Mouse (Mus musculus) intestine, embryonic 15.5 days (tissue): ENCODE results near the gene Dlg2. TPM values are rescaled to one million over a fixed set of nuclear protein-coding genes. Genes with fewer than 3 reads are reported as not detected.

Experiments
- ATAC-seq: fragments of 200-750 bp; cut with Nextera tagmentation; 2 replicates; pipeline ENCODE4 v1.8.0; 2017; ENCODE audit warnings: moderate TSS enrichment, moderate library complexity
- H3K27ac ChIP-seq: fragments of 300-500 bp; sonication (generic); 2 replicates; pipeline ENCODE4 v1.5.1; 2015; ENCODE audit warnings: mild to moderate bottlenecking, inconsistent platforms
- H3K27me3 ChIP-seq: fragments of 300-500 bp; sonication (generic); replicated peaks from 2 replicates; pipeline ENCODE4 v1.6.1; 2015; ENCODE audit warnings: inconsistent platforms
- H3K36me3 ChIP-seq: fragments of 300-500 bp; sonication (generic); 2 replicates; pipeline ENCODE4 v1.6.1; 2015; ENCODE audit warnings: inconsistent platforms
- H3K4me1 ChIP-seq: fragments of 300-500 bp; sonication (generic); replicated peaks from 2 replicates; pipeline ENCODE4 v1.6.1; 2015; ENCODE audit warnings: inconsistent platforms
- H3K4me2 ChIP-seq: fragments of 300-500 bp; sonication (generic); replicated peaks from 2 replicates; pipeline ENCODE4 v1.6.1; 2015; ENCODE audit warnings: mild to moderate bottlenecking, inconsistent platforms
- H3K4me3 ChIP-seq: fragments of 300-500 bp; sonication (generic); replicated peaks from 2 replicates; pipeline ENCODE4 v1.5.1; 2015; ENCODE audit warnings: inconsistent platforms
- H3K9ac ChIP-seq: fragments of 300-500 bp; sonication (generic); 2 replicates; pipeline ENCODE4 v1.6.1; 2015; ENCODE audit warnings: inconsistent platforms
- H3K9me3 ChIP-seq: fragments of 300-500 bp; sonication (generic); 2 replicates; pipeline ENCODE4 v1.6.1; 2016; ENCODE audit warnings: inconsistent platforms
- WGBS: fragments of 180-500 bp; shearing (Covaris S2); methylation state at CpG from one replicate; pipeline ENCODE4 v1.1.7; 2015; 5-methylcytosine and 5-hydroxymethylcytosine counted together
- polyA plus RNA-seq: library from polyadenylated mRNA; unstranded; fragments of >200 nt; fragmentation: Nextera tagmentation; extraction: Ambion mirVana; gene quantifications from 2 replicates; pipeline ENCODE4 v1.2.1, GENCODE M21; 2015

The Dlg2 gene
- polyA plus RNA-seq, 1 experiment from 2014 or later = 4.8 TPM

DNA sequence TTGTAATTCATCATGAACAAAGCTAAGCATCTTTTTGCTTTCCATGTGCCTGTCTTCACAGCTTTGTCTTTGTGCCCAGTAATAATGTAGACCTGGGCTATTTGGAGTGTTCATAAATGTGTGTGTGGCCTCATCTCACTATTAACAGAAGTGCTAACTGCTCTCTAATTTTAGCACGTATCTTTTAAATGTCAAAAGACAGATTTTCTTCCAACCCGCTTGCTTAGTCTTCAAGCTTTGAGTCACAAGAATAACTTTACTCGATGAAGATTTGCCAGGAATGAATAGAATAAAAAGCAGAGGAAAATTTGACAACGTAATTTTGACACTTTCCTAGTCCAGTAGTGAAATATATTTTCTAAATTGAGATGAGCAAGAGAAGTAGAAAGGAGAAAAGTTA lies 943.7 kb downstream of the Dlg2 start:
- H3K27ac ChIP-seq = no peak overlapping the region
- H3K4me1 ChIP-seq = no peaks in the 10 kb centered on the region
- ATAC-seq = no peak
- H3K4me3 ChIP-seq = no peak overlapping the region
- H3K4me2 ChIP-seq = no peak overlapping the region
- H3K36me3 ChIP-seq = no peaks in the 10 kb centered on the region
- WGBS = 81% methylated on average over 4 of the region's 4 CpGs
- no peaks in the 10 kb centered on the region for H3K27me3 ChIP-seq
- H3K9me3 ChIP-seq = no peaks in the 10 kb centered on the region
- no peak overlapping the region for H3K9ac ChIP-seq

- peak; percentile 61; the same call in 1 of the 2 replicates for ATAC-seq
- Histone ChIP-seq H3K4me1 (no peaks in the 10 kb centered on the region), H3K27ac (no peak overlapping the region), H3K27me3 (no peaks in the 10 kb centered on the region), H3K36me3 (no peaks in the 10 kb centered on the region), H3K9ac (no peak overlapping the region), H3K9me3 (no peaks in the 10 kb centered on the region), H3K4me2 (no peak overlapping the region), H3K4me3 (no peak overlapping the region)
- 44% methylated on average over 4 of the region's 4 CpGs for WGBS
Observed at GRCm38 (mm10) chr7:91423784-91424183, 947.3 kb downstream of the Dlg2 start.

GRCm38 (mm10) chr7:91429712-91430275 lies 953.3 kb downstream of the Dlg2 start:
- H3K27me3 ChIP-seq = no peaks in the 10 kb centered on the region
- no peak overlapping the region for H3K9ac ChIP-seq

GRCm38 (mm10) chr7:91431594-91432240 lies 955.2 kb downstream of the Dlg2 start:
- no peak for ATAC-seq
- no peaks in the 10 kb centered on the region for H3K36me3 ChIP-seq
- H3K9me3 ChIP-seq = no peaks in the 10 kb centered on the region
- H3K27ac ChIP-seq = no peak overlapping the region
- H3K9ac ChIP-seq = no peak overlapping the region
- no peak overlapping the region for H3K4me3 ChIP-seq
- no peaks in the 10 kb centered on the region for H3K27me3 ChIP-seq
- H3K4me1 ChIP-seq = no peaks in the 10 kb centered on the region
- H3K4me2 ChIP-seq = no peak overlapping the region
- WGBS = 35% methylated on average over 11 of the region's 11 CpGs

More at GRCm38 (mm10) chr7:91429712-91430275, 953.3 kb downstream of the Dlg2 start:
- 86% methylated on average over 5 of the region's 5 CpGs for WGBS
- no peak overlapping the region for H3K27ac ChIP-seq
- H3K4me3 ChIP-seq = no peak overlapping the region
- ATAC-seq = no peak
- H3K36me3 ChIP-seq = no peaks in the 10 kb centered on the region
- H3K4me1 ChIP-seq = no peaks in the 10 kb centered on the region
- H3K4me2 ChIP-seq = no peak overlapping the region
- H3K9me3 ChIP-seq = no peaks in the 10 kb centered on the region

DNA sequence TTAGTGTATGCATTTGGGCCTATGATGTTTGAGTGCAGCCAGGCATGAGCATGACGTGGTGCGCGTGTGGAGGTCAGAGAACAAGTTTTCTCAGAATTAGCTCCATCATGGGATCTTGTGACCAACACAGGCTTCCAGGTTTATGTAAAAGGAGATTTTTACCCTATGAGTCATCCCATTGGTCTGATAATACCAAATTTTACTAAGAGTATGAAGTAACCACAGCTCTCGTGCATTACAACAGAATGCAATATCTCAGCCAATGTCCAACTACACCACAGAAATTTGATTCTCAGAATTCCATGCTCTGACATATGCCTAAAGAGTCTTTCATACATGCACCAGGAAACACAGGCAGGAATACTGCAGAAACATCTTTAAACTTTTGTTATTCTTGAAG lies 956.1 kb downstream of the Dlg2 start:
- no peaks in the 10 kb centered on the region for H3K36me3 ChIP-seq
- H3K4me3 ChIP-seq = no peak overlapping the region
- H3K4me2 ChIP-seq = no peak overlapping the region
- H3K27me3 ChIP-seq = no peaks in the 10 kb centered on the region
- H3K9me3 ChIP-seq = no peaks in the 10 kb centered on the region
- no peak overlapping the region for H3K9ac ChIP-seq
- no peak overlapping the region for H3K27ac ChIP-seq
- ATAC-seq = no peak
- H3K4me1 ChIP-seq = no peaks in the 10 kb centered on the region
- WGBS = 90% methylated on average over 4 of the region's 4 CpGs

DNA sequence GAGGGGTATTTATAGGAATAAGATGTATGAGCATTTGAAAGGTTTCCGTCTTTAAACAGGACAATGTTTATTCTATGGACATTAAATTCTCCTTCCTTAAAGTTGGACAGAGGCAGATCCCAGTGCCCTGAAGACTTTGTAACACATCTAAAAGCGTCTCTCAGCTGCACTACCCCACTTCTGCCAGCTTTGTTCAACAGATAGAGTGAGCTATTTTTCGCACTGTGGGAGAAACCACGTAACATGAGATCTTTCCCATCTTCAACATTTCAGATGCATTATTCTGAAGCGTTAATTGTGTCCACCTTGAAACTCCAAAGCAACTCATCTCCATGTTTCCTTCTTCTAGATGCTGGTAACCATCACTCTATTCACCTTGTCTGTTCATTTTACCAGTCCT lies 958.3 kb downstream of the Dlg2 start:
- Histone ChIP-seq H3K27ac (no peak overlapping the region), H3K27me3 (no peaks in the 10 kb centered on the region), H3K9ac (no peak overlapping the region), H3K36me3 (no peaks in the 10 kb centered on the region), H3K4me1 (no peaks in the 10 kb centered on the region), H3K4me3 (no peak overlapping the region), H3K9me3 (no peaks in the 10 kb centered on the region), H3K4me2 (no peak overlapping the region)
- WGBS = 71% methylated on average over 5 of the region's 5 CpGs
- no peak for ATAC-seq

DNA sequence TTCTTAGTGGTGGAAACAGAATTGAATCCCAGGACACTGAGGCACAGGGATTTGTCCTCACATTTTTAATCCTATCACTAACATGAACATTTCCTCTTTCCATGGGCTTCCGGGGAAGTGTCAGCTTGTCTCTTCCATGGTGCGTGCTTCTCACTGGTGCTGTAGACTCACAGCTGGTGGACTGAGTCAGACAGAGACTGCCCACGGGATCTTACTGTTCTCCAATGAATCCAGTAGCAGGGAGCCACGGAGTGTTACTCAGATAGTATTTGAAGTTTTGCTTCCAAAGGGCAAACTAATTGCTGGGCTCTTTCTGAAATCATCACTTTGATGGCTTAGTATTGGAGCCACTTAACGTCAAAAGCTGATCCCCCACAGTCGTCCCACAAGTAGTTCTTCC lies 963.9 kb downstream of the Dlg2 start:
- 82% methylated on average over 6 of the region's 6 CpGs for WGBS
- no peak overlapping the region for H3K4me2 ChIP-seq
- no peak overlapping the region for H3K4me3 ChIP-seq
- no peak for ATAC-seq
- no peaks in the 10 kb centered on the region for H3K36me3 ChIP-seq
- no peak overlapping the region for H3K27ac ChIP-seq
- no peaks in the 10 kb centered on the region for H3K9me3 ChIP-seq
- no peaks in the 10 kb centered on the region; the same call in 1 of the 2 replicates for H3K4me1 ChIP-seq
- no peaks in the 10 kb centered on the region for H3K27me3 ChIP-seq
- H3K9ac ChIP-seq = no peak overlapping the region

DNA sequence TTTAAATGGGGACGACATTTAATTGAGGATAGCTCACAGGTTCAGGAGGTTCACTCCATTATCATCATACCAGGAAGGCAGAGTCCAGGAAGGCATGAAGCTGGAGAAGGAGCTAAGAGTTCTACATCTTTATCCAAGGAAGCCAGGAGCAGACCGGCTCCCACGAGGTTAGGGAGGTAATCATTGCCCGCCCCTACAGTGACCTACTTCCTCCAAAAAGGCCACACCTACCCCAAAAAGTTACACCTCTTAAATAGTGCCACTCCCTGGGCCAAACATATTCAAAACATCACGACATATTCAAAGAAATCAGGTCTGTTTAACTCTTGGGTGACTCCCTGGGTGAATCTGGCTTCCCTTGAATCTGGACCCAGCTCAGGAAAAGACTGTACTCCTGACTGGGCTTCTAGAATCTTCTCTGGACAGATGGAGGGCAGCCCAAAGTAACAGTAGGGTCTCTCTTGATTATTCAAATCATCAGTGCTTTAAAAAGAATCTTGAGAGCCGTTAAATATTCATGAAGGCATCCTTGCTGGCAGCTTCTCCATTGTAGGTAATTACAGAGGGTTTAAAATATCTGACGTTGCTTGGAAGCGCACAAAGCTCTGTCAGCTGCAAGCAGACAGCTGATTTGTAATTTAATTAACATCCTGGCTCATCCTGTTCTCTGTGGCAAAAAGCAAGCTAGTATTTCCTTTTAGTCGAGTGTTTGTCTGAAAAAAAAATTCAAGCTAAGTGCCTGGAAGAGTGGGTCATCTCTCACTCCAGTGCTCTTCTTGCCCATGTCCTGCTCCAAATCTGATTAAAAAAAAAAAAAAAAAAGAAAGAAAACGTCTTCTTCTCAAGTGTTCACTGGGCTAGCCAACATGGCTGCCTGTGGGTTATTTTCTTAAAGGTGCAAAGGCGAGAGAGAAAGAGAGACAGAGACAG lies 966.2 kb downstream of the Dlg2 start:
- Histone ChIP-seq H3K4me2 (no peak overlapping the region), H3K36me3 (no peaks in the 10 kb centered on the region), H3K4me1 (no peaks in the 10 kb centered on the region; the same call in 1 of the 2 replicates), H3K27me3 (no peaks in the 10 kb centered on the region), H3K9ac (no peak overlapping the region), H3K27ac (no peak overlapping the region), H3K9me3 (no peaks in the 10 kb centered on the region), H3K4me3 (no peak overlapping the region)
- ATAC-seq = no peak
- WGBS = 73% methylated on average over 11 of the region's 11 CpGs

GRCm38 (mm10) chr7:91443377-91443714 lies 966.9 kb downstream of the Dlg2 start:
- H3K4me1 ChIP-seq = no peaks in the 10 kb centered on the region; the same call in 1 of the 2 replicates

DNA sequence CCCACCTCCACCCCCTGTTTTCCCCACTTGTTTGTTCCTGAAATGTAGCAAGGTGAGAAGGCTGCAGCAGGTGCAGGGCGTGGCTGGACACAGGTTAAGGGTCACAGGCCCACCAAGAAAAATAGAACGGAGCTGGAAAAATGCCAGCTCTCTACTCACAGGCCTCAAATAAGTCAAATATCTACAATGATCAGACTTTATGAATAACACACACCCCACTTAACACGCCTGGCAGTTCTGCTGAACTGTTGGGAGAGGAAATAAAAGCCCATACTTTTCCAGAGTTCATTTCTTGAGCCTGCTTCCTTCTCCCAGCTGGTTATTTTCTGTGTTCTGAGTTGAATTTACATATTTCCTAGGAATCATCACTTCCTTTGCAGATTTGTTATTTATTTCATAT lies 967.4 kb downstream of the Dlg2 start:
- peak; percentile 71 for ATAC-seq
- WGBS = 46% methylated on average over 3 of the region's 3 CpGs
- H3K4me2 ChIP-seq = no peak overlapping the region

More at GRCm38 (mm10) chr7:91443377-91443714, 966.9 kb downstream of the Dlg2 start:
- no peaks in the 10 kb centered on the region for H3K27me3 ChIP-seq
- no peaks in the 10 kb centered on the region for H3K9me3 ChIP-seq
- H3K36me3 ChIP-seq = no peaks in the 10 kb centered on the region
- no peak for ATAC-seq
- no peak overlapping the region for H3K27ac ChIP-seq
- WGBS = 83% methylated on average over 5 of the region's 5 CpGs
- no peak overlapping the region for H3K4me2 ChIP-seq
- H3K4me3 ChIP-seq = no peak overlapping the region
- no peak overlapping the region for H3K9ac ChIP-seq

GRCm38 (mm10) chr7:91444728-91445127 lies 968.3 kb downstream of the Dlg2 start:
- 49% methylated on average over 3 of the region's 3 CpGs for WGBS

More for the DNA sequence above, 967.4 kb downstream of the Dlg2 start:
- H3K4me1 ChIP-seq = no peaks in the 10 kb centered on the region; the same call in 1 of the 2 replicates
- H3K9me3 ChIP-seq = no peaks in the 10 kb centered on the region
- no peak overlapping the region for H3K9ac ChIP-seq
- H3K36me3 ChIP-seq = no peaks in the 10 kb centered on the region
- no peaks in the 10 kb centered on the region for H3K27me3 ChIP-seq
- no peak overlapping the region for H3K27ac ChIP-seq
- H3K4me3 ChIP-seq = no peak overlapping the region

DNA sequence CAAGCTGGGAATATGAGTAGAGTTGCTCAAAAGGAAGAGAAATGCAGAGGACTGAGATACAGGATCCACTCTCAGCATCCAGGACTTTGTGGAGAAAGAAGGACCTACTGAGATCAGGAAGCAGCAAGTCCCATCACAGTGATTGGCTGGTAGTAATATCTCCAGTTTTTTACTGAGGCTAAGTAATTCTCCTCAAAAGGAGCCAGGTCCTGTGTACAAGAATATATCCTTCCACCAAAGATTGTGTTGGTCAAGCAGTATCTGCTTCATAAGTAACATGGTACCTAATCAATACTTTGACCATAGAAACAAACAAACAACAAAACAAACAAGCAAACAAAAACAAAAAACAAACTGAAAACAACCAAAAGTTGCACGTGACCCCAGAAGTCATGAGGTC lies 980.3 kb downstream of the Dlg2 start:
- 16% methylated on average over 1 of the region's 1 CpGs for WGBS
- Histone ChIP-seq H3K4me3 (no peak overlapping the region), H3K27ac (no peak overlapping the region), H3K27me3 (no peaks in the 10 kb centered on the region), H3K4me1 (no peaks in the 10 kb centered on the region), H3K4me2 (no peak overlapping the region), H3K9ac (no peak overlapping the region), H3K9me3 (no peaks in the 10 kb centered on the region), H3K36me3 (no peaks in the 10 kb centered on the region)
- no peak for ATAC-seq

More at GRCm38 (mm10) chr7:91444728-91445127, 968.3 kb downstream of the Dlg2 start:
- Histone ChIP-seq H3K36me3 (no peaks in the 10 kb centered on the region), H3K9me3 (no peaks in the 10 kb centered on the region), H3K9ac (no peak overlapping the region), H3K4me3 (no peak overlapping the region), H3K27me3 (no peaks in the 10 kb centered on the region), H3K4me1 (no peaks in the 10 kb centered on the region; the same call in 1 of the 2 replicates), H3K27ac (no peak overlapping the region), H3K4me2 (no peak overlapping the region)
- ATAC-seq = no peak
